In genomic region chr1:36949591-36950184, GRCm38 (mm10) we compare ENCODE assay signal across 9 mouse cellular contexts. TPM values are rescaled to one million over a fixed set of nuclear protein-coding genes. Genes with fewer than 3 reads are reported as not detected.
DNase-seq lines count a peak whose midpoint lies in the region; ATAC-seq and TF ChIP-seq lines count a peak whose summit lies in the region.
"Had no signal": no experiment of that assay in that cellular context is flagged by ENCODE, and none has a peak within 500 bp of the region (broad histone marks: within the 10 kb centered on the region; RNA-seq: fewer than 3 reads in every experiment).

No protein-coding gene starts in this region.

- H3K9me3 ChIP-seq in hindbrain, embryonic 14.5 days (ENCODE audit: control insufficient read depth, low read length): no peaks in the 10 kb centered on the region
- H3K9me3 ChIP-seq in hindbrain, embryonic 12.5 days (replicated peaks): no peaks in the 10 kb centered on the region
- H3K9me3 ChIP-seq: liver, embryonic 15.5 days had no signal

- no peaks in the 10 kb centered on the region for H3K27me3 ChIP-seq in hindbrain, embryonic 14.5 days (ENCODE audit: control insufficient read depth, insufficient read depth, low read length)
- H3K27me3 ChIP-seq in hindbrain, embryonic 12.5 days: no peaks in the 10 kb centered on the region
- no peaks in the 10 kb centered on the region for H3K27me3 ChIP-seq in thymus, adult 2 months (ENCODE audit: control insufficient read depth, insufficient read depth, low read length)

- no peak for TF ChIP-seq CTCF in thymus, adult 2 months (IDR thresholded peaks at IDR 0.05; ENCODE audit: borderline replicate concordance, control insufficient read depth, extremely low read depth, insufficient read depth, low read length, poor library complexity)

- 68% methylated on average over 7 of the region's 7 CpGs for WGBS in hindbrain, embryonic 14.5 days
- WGBS in hindbrain, embryonic 12.5 days: 78% methylated on average over 7 of the region's 7 CpGs
- 89% methylated on average over 7 of the region's 7 CpGs for WGBS in thymus, adult 2 months

- no peak overlapping the region for H3K27ac ChIP-seq in hindbrain, embryonic 14.5 days
- no peak overlapping the region for H3K27ac ChIP-seq in hindbrain, embryonic 12.5 days
- H3K27ac ChIP-seq in thymus, adult 2 months (ENCODE audit: control insufficient read depth, insufficient read depth, low read length): no peak overlapping the region
- H3K27ac ChIP-seq: liver, embryonic 15.5 days had no signal

- intact Hi-C loops in left cerebral cortex, postnatal 25 days (cut with DNase I): no loop called here

- H3K4me1 ChIP-seq in hindbrain, embryonic 14.5 days (replicated peaks; ENCODE audit: control insufficient read depth, insufficient read depth, low read length): no peaks in the 10 kb centered on the region
- no peaks in the 10 kb centered on the region for H3K4me1 ChIP-seq in hindbrain, embryonic 12.5 days
- 0 out of 2 replicates have a peak, but pooled peaks cover 4% of the 10 kb centered on the region for H3K4me1 ChIP-seq in thymus, adult 2 months (replicated peaks; ENCODE audit: control insufficient read depth, insufficient read depth, low read length)

- peak; percentile 45 for DNase-seq in hindbrain, embryonic 14.5 days (ENCODE audit: low spot score)
- DNase-seq in 3T3-L1 (ENCODE audit: low read depth, low spot score): peak; percentile 83
- DNase-seq in adrenal gland, postnatal 36 days: peak; percentile 75 to 81
- DNase-seq in gastrocnemius, postnatal 10 days: peak; percentile 46
- no peak for DNase-seq in thymus, postnatal 14 days
- DNase-seq in thymus, adult 2 months: no peak
- no peak for DNase-seq in left cerebral cortex, postnatal 25 days (ENCODE audit: low spot score in 2 of 2)

- ATAC-seq in hindbrain, embryonic 14.5 days (ENCODE audit: low FRiP score): peak; percentile 17; the same call in 1 of the 2 replicates
- ATAC-seq in hindbrain, embryonic 12.5 days (ENCODE audit: low FRiP score): no peak

- TF ChIP-seq POLR2A in thymus, adult 2 months (IDR thresholded peaks at IDR 0.05; ENCODE audit: control insufficient read depth, extremely low read depth, insufficient read depth, low read length, poor library complexity): no peak

- no peak overlapping the region for H3K4me2 ChIP-seq in hindbrain, embryonic 14.5 days (replicated peaks)
- no peak overlapping the region for H3K4me2 ChIP-seq in hindbrain, embryonic 12.5 days (replicated peaks)
- H3K4me2 ChIP-seq: liver, embryonic 15.5 days had no signal

- no peak overlapping the region for H3K9ac ChIP-seq in hindbrain, embryonic 14.5 days
- no peak overlapping the region for H3K9ac ChIP-seq in hindbrain, embryonic 12.5 days
- H3K9ac ChIP-seq: liver, embryonic 15.5 days had no signal

- H3K4me3 ChIP-seq in hindbrain, embryonic 14.5 days (replicated peaks; ENCODE audit: low read length): no peak overlapping the region
- no peak overlapping the region for H3K4me3 ChIP-seq in hindbrain, embryonic 12.5 days
- H3K4me3 ChIP-seq in thymus, adult 2 months (ENCODE audit: control insufficient read depth, insufficient read depth, low read length): no peak overlapping the region
- H3K4me3 ChIP-seq: liver, embryonic 15.5 days had no signal

- H3K36me3 ChIP-seq in hindbrain, embryonic 14.5 days (replicated peaks; ENCODE audit: control insufficient read depth, insufficient read depth): no peaks in the 10 kb centered on the region
- H3K36me3 ChIP-seq in hindbrain, embryonic 12.5 days: no peaks in the 10 kb centered on the region
- H3K36me3 ChIP-seq in thymus, adult 2 months (ENCODE audit: control insufficient read depth, insufficient read depth, low read length): no peaks in the 10 kb centered on the region
- H3K36me3 ChIP-seq: liver, embryonic 15.5 days had no signal

RNA-seq across cellular contexts. Expression of gene Tmem131, which starts 6.2 kb away (rescaled TPM):
- 21.7 and 22.2 TPM in 2 replicates for polyA plus RNA-seq in hindbrain, embryonic 14.5 days (2014; fragmentation: Nextera tagmentation; extraction: Ambion mirVana)
- polyA plus RNA-seq in hindbrain, embryonic 12.5 days (2016; fragmentation: Nextera tagmentation; extraction: Ambion mirVana): 18.2 and 21.1 TPM in 2 replicates
- total RNA-seq in adrenal gland, postnatal 36 days (2021): 10 to 100 TPM; 40.1 to 46.7 TPM
- 10 to 100 TPM; 44.4 to 58.3 TPM for total RNA-seq in gastrocnemius, postnatal 10 days (2021)
- 51.1 and 62.0 TPM in 2 replicates for polyA plus RNA-seq in thymus, adult 2 months (2012; rRNA removed)
- total RNA-seq in left cerebral cortex, postnatal 25 days (2021): 10 to 100 TPM; 53.4 to 55.8 TPM

Comparison
In these comparisons a context has a peak if more than half of its experiments do, and no peak if none do; other contexts are left out.
1. DNase-seq: peak in hindbrain, embryonic 14.5 days (single experiment), 3T3-L1 (single experiment), adrenal gland, postnatal 36 days (2 of 2) and gastrocnemius, postnatal 10 days (single experiment); none in thymus, postnatal 14 days (single experiment), thymus, adult 2 months (single experiment) and left cerebral cortex, postnatal 25 days (0 of 2).